Mouse (Mus musculus) frontal cortex, postnatal 10 days (tissue): ENCODE measurements around the gene Hspa2.
"Not testable (repeated sequence)": the region's sequence is repeated elsewhere in the genome, so short reads cannot be mapped to it uniquely, and the experiment has no call there.

Experiments used
- DNase-seq, 2 experiments: peaks; one replicate each; pipeline ENCODE4 v3.0.0; 2022; ENCODE audit warnings: low spot score in 2 of 2, mixed read lengths in 1 of 2

Gene Hspa2

GRCm38 (mm10) chr12:76434111-76434510 is 30.1 kb downstream of the Hspa2 start:
- no peak for DNase-seq

- no peak for DNase-seq
These were observed 31.1 kb downstream of the Hspa2 start for GRCm38 (mm10) chr12:76435084-76435483.

GRCm38 (mm10) chr12:76435549-76435948 is 31.6 kb downstream of the Hspa2 start:
- no peak for DNase-seq

- not testable (repeated sequence) for DNase-seq
These were observed 39.5 kb downstream of the Hspa2 start for GRCm38 (mm10) chr12:76443488-76443887.

- no peak for DNase-seq
These were observed 40.4 kb downstream of the Hspa2 start for GRCm38 (mm10) chr12:76444359-76444772.

- no peak for DNase-seq
These were observed 40.9 kb downstream of the Hspa2 start for GRCm38 (mm10) chr12:76444862-76445261.

GRCm38 (mm10) chr12:76446201-76446600 is 42.2 kb downstream of the Hspa2 start:
- no peak for DNase-seq

GRCm38 (mm10) chr12:76448127-76448526 is 44.2 kb downstream of the Hspa2 start:
- no peak for DNase-seq

- no peak for DNase-seq
These were observed 48.2 kb downstream of the Hspa2 start for GRCm38 (mm10) chr12:76452203-76452602.
